Mouse (Mus musculus): Measurements from ENCODE around the gene Cdkn1a.
"Not testable (repeated sequence)": the region's sequence is repeated elsewhere in the genome, so short reads cannot be mapped to it uniquely, and the experiment has no call there.

Cdkn1a gene

DNA sequence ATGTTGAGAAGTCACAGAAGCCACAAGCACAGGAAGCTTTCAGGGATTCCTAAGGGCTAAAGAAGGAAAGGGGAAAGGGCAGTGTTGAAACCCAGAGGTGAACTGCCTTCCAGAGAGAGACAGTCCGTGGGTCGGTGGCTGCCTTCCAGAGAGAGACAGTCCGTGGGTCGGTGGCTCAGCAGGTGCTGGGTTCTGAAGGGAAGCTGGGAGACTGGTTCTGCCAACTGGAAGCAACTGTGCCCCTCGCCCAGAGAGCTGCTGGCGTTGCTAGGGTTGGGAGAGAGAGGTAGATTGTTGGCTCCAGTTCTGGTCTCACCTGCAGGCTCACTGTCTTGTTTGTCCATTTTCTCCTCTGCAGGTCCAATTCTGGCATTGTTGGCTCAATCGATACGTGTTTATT is 32.3 kb upstream of the Cdkn1a start:
- DNase-seq (ENCODE audit: low read depth, low spot score): no peak

DNA sequence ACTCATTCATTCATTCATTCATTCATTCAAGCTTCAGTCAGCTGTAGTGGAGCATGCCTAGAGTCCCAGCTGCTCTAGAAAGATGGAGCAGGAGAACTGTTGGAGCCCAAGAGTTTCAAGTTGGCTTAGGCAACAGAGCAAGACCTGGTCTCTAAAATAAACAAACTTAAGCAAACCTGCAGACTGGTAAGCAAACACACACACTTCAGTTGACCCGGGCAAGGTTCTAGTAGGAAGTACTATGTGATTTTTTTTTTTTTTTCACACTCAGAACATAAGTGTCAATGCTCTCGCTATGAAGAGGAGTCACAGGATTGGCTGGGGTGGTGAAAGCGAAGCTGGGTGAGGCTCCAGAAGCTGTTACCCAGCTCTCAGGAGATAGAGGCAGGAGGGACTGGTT is 31.2 kb upstream of the Cdkn1a start:
- DNase-seq (ENCODE audit: low read depth, low spot score): no peak

- no peak for DNase-seq (ENCODE audit: low read depth, low spot score)
These were observed 29.8 kb upstream of the Cdkn1a start for GRCm38 (mm10) chr17:29060946-29061345.

DNA sequence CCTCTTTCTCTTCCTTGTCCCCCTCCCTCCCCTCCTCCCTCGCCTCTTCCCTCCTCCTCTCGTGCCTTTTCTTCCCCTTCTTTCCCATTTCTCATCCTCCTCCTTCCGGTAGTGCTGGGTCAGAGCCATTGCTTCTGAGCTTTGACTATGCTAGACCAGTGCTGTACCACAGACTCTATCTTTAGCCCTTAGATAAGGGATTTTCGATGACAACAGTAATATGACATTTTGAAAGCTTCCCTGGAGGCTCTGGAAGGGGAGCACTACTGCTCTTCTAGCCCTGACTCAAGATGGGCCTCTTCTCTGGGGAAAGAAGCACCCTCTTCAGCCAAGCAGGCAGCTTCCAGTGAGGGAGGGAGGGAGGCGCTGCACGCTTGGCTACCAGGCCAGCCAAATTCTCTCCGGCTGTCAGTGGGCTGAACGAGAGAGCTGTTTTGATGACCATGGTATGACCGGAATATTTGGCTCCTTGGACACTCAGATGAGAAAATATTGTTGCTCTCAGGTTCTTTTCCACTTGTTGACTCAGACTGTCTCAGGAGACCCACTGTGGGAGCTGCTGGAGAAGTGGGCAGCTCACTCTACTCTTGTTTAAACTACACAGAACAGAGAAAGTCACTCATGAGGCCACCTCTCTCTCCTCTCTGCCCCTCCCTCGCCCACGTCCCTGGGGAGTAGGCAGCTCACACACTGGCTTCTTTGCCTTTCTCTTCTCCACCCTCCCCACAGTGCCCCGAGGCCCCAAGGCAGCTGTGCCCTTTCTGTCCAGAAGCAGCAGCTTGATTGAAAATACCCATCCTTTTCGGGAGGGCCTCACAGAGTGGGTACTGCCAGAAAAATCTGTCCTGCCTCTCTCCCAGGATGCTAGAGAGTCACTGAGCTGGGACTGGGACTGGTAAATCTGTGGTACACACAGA is 28.4 kb upstream of the Cdkn1a start:
- no peak for DNase-seq (ENCODE audit: low read depth, low spot score)

DNA sequence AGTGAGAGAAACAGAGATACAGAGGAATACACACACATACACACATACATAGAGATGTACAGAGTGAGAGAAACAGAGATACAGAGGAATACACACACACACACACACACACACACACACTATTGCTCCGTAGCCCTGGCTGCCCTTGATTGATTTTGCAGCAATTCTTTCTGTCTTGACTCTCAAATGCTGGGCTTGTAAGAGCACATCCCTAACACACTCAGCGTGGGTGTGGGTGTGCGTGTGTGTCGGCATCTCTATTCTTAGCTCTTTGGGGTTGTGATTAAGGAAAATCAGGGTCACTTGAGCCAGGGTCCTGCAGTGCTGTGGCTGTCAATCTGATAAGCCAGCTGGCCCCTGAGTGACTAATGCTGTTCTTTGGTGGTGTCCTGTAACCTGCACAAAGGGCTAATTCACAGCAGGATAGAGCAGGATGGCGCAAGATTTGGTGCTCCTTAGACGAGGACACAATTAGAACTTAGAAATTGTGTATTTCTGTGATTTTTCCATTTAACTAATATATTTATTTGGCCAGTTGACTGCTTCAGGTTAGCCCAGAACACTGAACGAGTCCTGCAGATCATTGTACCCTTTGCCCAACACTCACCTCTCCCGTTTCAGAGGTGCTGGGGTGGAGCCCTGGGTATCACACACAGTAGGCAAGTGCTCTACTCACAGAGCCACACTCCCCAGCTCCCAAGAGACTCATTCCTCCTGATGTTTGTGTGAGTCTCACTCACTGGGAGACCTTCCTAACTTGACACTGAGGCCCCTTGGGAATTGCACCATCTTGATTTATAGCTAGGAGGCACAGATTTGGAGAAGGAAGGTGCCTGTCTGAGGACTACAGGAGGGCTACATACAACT is 27.4 kb upstream of the Cdkn1a start:
- no peak for DNase-seq (ENCODE audit: low read depth, low spot score)

- no peak for DNase-seq (ENCODE audit: low read depth, low spot score)
These were observed 26.8 kb upstream of the Cdkn1a start for GRCm38 (mm10) chr17:29063988-29064285.

DNA sequence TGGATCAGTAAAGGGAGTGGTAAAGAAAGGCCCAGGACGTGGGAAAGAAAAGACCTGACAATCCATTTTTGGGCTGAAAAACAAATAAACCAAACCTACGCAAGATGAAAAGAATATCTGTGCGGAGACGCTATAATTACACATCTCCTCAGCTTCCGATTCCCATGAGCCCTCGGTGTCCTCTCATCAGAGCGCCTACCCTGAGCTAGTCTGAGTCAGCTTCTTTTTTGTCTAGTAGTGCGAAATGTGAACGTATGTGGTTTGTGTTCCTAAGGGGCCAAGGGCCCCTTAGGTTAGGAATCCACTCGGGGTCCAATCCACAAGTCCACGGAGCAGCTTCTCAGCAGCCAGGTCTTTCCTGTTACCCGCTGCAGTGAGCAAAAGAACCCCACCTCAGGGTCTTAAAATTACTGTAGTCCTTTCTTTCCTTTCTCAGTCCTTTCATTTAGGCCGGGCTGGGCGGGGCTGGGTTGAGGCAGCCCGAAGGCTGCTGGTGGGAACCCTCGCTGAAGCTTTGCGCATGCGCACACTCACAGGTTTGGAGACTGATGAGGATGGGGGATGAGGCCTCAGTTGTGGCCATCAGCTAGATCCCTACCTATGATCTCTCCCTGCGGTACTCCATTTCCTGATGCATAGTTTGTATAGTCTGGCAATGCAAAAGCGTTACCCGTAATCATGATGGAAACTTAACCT is 25.4 kb upstream of the Cdkn1a start:
- DNase-seq (ENCODE audit: low read depth, low spot score): no peak

DNA sequence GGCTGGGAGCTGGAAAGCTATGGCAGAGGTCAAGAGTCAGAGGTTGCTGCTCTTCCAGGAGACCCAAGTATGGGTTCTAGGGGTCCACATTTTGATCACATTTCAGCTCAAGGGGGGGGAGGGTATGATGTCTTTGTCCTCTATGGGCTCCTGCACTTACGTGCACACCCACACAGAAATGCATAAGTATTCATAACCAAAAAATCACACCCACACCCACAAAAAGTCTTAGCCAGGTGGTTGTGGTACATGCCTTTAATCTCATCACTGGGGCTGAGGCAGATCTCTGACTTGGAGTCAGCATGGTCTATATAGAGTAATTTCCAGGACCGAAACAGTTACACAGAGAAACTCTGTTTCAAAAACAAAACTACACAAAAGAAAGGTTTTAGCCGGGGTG is 24.8 kb upstream of the Cdkn1a start:
- no peak for DNase-seq (ENCODE audit: low read depth, low spot score)

- DNase-seq (ENCODE audit: low read depth, low spot score): not testable (repeated sequence)
These were observed 23.4 kb upstream of the Cdkn1a start for GRCm38 (mm10) chr17:29067416-29067815.

DNA sequence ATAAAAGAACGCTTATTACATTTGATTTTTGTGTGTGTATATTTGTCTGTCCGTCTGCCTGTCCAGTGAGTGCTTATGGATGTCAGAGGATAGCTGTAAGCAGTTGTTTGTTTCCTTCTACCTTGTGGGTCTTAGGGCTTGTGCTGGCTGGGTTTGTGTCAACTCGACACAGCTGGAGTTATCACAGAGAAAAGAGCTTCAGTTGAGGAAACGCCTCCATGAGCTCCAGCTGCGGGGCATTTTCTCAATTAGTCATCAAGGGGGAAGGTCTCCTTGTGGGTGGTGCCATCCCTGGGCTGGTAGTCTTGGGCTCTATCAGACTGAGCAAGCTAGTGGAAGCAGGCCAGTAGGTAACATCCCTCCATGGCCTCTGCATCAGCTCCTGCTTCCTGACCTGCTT is 22.9 kb upstream of the Cdkn1a start:
- DNase-seq (ENCODE audit: low read depth, low spot score): no peak

DNA sequence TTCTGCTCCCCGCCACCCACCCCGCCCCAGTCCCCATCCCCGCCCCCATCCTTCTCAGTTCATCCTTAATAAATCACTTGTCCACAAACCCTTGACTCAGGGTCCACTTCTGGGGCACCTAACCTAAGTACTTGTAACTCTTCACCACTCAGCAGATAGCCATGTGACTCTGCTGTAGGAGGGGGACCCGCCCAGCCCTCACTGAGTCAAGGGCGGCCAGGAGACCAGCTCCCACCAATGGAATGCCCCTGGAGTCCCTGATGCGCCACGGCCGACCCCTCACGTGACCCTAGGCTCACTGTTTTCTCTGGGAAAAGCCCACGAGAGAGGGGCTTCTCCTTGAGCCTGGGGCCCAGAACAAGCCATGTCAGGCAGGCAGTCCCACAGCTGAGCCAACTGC is 21.7 kb upstream of the Cdkn1a start:
- DNase-seq (ENCODE audit: low read depth, low spot score): no peak

DNA sequence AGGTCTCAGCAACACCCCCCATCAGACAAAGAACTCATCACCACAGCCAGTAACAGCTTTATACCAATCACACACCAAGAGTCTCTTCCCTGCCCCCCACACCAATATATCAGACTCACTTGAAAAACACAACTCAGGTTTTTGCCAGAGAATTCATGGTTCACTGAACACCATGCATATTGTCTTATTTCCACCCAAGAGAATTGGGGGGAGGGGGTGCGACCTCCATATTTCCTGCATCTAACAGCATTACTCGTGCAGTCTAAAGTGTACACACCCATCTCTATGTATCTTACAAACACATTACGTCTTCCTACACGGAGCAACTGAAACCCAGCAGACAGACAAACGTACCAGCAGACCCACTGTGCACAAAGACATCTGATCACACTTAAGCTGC is 19.0 kb upstream of the Cdkn1a start:
- no peak for DNase-seq (ENCODE audit: low read depth, low spot score)

DNA sequence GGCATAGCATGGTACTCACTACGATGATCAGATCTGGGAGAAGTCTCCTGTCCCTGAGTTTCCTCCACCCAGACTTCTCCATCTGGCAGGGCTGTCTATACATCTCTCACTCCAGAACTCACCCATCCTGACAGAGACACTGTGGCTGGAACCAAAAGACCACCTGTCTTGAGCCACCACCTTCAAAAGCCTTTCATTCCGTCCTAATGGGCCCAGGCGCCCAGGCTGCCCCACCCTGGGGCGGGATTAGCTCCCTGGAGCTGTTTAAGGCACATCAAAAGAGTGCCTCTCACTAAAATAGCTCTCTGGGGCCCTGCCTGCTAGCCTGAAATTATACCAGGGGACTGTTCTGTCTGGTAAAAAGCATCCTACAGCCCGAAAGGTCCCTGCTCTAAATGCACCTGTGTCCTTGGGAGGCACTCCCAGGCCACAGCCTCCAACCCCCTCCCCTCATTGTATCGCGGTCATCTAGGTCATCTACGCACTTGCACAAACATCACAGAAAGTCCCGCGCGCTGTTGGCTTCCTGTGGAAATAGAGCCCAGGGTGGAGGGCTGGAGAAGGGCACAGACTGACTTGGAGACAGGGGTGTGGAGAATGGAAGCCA is 18.0 kb upstream of the Cdkn1a start:
- no peak for DNase-seq (ENCODE audit: low read depth, low spot score)

DNA sequence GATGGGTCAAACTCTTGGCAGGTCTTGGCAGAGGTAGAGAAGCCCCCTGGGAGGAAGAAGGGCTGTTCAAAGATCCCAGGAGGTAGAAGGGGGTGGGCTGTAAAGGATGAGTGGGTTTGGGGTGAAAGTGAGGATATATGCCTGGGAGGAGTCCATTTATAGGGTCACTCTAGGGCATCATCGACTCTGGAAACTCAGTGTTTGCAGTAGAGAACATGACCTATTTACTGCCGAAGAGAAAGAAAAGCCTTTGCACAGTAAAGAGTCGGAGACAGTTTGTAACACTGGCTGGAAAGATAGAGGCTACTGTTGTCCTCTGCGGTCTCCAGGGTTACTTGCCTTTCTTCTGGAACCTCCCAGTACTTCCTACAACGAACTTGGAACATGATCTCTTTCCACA is 17.5 kb upstream of the Cdkn1a start:
- no peak for DNase-seq (ENCODE audit: low read depth, low spot score)

GRCm38 (mm10) chr17:29074085-29074484 is 16.7 kb upstream of the Cdkn1a start:
- DNase-seq (ENCODE audit: low read depth, low spot score): no peak

DNA sequence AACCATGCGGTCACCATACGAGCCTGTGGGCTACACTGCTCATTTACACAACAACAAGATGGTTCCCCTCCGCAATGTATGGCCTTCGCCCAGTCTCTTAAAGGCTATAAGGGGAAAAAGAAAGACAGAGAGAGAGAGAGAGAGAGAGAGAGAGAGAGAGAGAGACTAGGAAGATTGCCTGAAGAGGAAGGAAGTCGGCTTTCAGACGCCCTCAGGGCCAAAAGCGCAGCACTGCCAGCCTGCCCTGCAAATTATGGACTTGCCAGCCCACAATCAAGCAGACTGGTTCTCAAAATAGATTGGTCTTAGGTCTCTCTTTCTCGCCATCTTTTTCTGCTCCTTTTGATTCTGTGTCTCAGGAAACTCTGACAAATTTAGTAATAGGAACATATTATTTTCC is 14.5 kb upstream of the Cdkn1a start:
- DNase-seq (ENCODE audit: low read depth, low spot score): no peak

DNA sequence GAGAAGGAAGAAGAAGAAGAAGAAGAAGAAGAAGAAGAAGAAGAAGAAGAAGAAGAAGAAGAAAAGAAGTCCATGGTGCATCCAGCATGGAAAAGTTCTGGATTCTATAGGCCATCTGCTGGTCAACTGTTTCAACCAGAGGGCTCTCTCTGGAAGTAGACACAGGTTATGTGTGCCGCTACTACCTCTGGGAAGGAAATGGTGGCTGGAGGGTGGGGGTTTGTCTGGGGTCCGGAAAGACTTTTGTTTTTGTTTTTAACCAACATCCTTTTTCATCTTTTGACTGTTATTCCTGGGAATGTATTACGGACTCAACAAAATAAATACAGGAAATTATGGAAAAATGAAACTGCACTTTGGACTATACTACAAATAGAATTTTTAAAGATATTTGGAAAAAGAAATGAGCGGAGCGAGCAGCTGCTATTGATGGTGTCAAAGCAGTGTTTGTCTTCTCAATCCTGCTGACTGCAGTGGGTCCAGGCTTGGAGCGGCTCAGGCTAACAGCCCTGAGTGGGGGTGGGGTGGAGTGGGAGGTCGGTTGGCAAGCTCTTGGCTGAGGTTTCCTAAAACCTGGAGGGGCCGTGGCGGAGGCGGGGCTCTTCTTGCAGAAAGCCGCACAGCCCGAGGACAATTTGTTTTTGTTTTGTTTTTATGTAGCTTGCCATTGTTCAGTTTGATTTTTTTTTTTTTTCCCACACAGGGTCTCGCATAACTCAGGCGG is 12.8 kb upstream of the Cdkn1a start:
- DNase-seq (ENCODE audit: low read depth, low spot score): no peak

DNA sequence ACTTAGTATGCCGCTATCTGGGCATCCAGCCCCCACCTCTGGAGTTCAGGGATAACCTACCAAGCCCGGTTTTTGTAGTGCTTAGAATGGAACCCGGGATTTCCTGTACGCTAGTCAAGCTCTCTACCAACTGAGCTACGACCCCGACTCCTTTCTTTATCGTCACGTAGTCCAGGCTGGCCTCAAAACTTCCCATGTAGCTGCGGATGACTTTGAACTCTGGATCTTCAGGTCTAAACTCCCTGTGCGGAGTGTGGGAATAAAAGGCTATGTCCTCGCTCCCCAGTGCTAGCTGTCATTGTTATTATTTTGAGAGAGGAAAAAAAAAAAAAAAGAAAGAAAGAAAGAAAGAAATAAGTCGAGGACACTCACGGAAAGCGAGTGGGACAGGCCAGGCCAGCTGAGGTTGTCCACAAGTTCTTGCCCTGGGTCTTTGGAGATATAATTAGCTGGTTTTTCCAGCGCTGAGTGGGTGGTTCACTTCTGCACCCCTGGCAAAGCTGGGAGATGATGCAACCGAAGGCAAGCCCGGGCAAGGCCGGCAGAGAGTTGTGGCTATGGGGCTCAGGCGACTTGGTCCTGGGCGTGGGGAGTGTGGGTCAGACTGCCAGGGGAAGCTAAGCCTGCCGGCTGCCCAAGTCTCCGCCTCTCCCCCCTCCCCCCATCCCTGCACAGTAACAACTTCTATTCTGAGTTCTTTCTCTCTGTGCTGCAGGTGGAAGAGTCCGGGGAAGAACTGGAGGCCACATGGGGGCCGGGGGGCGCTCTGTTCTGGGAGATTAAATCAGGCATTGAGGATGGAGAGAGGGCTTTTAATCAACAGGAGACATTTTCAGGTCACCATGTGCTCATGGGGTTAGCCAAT is 12.0 kb upstream of the Cdkn1a start:
- DNase-seq (ENCODE audit: low read depth, low spot score): no peak

DNA sequence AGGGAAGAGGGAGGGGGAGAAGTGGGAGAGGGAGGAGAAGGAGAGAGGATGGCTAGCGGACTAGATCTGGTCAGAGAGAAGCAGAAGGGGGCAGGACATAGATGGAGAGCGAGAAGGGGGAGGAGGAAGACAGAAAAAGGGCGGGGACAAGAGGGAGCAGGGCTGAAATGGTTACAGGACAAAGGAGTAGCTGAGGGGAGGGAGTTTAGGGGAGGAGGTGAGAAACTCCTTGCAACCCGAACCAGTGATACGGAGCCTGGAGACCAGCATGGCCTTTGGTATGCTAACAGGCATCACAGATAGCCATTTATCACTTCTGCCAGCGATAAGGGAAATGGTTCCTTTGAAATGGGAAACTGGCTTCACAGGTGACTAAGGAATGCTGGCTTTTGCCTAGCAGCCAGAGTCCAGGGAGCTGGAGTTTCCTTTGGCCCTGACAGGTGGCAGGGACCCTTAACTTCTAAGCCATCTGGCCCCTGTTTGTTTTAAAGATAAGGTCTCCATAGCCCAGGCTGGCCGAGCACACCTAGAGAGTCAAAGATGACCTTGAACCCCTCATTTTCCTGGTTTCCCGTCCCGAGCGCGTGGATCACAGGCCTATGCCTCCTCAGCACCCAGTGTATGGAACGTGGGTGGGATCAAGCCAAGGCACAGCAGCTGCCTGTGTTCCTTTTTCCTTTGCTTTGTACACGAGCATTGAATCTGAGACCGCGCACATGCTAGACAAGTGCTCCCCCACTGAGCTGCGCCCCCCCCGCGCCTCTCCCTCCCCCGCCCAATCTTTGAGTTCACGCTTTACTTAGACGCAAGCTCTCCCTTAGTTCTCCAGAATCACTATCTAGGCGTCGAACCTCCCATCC is 9.8 kb upstream of the Cdkn1a start:
- no peak for DNase-seq (ENCODE audit: low read depth, low spot score)

Measured in telencephalon, adult 2 months (tissue).